Mouse (Mus musculus) limb, embryonic 15.5 days (tissue): Measurements from ENCODE around the gene Fstl4. TPM values are rescaled to one million over a fixed set of nuclear protein-coding genes. Genes with fewer than 3 reads are reported as not detected.
A peak's percentile ranks its signal among the peaks of the same experiment; 100 is the strongest.

Source experiments
- ATAC-seq: fragments of 200-750 bp; cut with Nextera tagmentation; 2 replicates; pipeline ENCODE4 v1.8.0; 2017; ENCODE audit warnings: low read depth, moderate TSS enrichment; ENCODE audit not compliant: insufficient number of reproducible peaks, low FRiP score, low TSS enrichment
- H3K27ac ChIP-seq: fragments of 300-500 bp; sonication (generic); 2 replicates; pipeline ENCODE4 v1.5.1; 2015; ENCODE audit warnings: moderate library complexity, mild to moderate bottlenecking, inconsistent platforms
- H3K27me3 ChIP-seq: fragments of 300-500 bp; sonication (generic); 2 replicates; pipeline ENCODE4 v1.6.1; 2015; ENCODE audit warnings: inconsistent platforms
- H3K36me3 ChIP-seq: fragments of 300-500 bp; sonication (generic); 2 replicates; pipeline ENCODE4 v1.6.1; 2015; ENCODE audit warnings: inconsistent platforms
- H3K4me1 ChIP-seq: fragments of 300-500 bp; sonication (generic); 2 replicates; pipeline ENCODE4 v1.6.1; 2015; ENCODE audit warnings: inconsistent platforms
- H3K4me2 ChIP-seq: fragments of 300-500 bp; sonication (generic); 2 replicates; pipeline ENCODE4 v1.6.1; 2015; ENCODE audit warnings: mild to moderate bottlenecking, inconsistent platforms
- H3K4me3 ChIP-seq: fragments of 300-500 bp; sonication (generic); 2 replicates; pipeline ENCODE4 v1.5.1; 2015; ENCODE audit warnings: mild to moderate bottlenecking, inconsistent platforms
- H3K9ac ChIP-seq: fragments of 300-500 bp; sonication (generic); 2 replicates; pipeline ENCODE4 v1.6.1; 2015; ENCODE audit warnings: inconsistent platforms
- H3K9me3 ChIP-seq: fragments of 300-500 bp; sonication (generic); 2 replicates; pipeline ENCODE4 v1.6.1; 2016; ENCODE audit warnings: inconsistent platforms
- WGBS: fragments of 180-500 bp; shearing (Covaris S2); methylation state at CpG from one replicate; pipeline ENCODE4 v1.1.7; 2015; 5-methylcytosine and 5-hydroxymethylcytosine counted together
- polyA plus RNA-seq: library from polyadenylated mRNA; unstranded; fragments of >200 nt; fragmentation: Nextera tagmentation; extraction: Ambion mirVana; gene quantifications from 2 replicates; pipeline ENCODE4 v1.2.1, GENCODE M21; 2015

The Fstl4 gene
- polyA plus RNA-seq, 1 experiment from 2014 or later: 2.6 TPM

GRCm38 (mm10) chr11:52919231-52919960, 155.0 kb downstream of the Fstl4 start:
- WGBS: 15% methylated on average over 15 of the region's 15 CpGs
- no peak overlapping the region for H3K27ac ChIP-seq
- H3K4me3 ChIP-seq: no peak overlapping the region
- H3K9me3 ChIP-seq: no peaks in the 10 kb centered on the region
- H3K9ac ChIP-seq: no peak overlapping the region
- H3K27me3 ChIP-seq: no peaks in the 10 kb centered on the region
- no peaks in the 10 kb centered on the region for H3K36me3 ChIP-seq
- no peak overlapping the region for H3K4me2 ChIP-seq
- H3K4me1 ChIP-seq: peaks cover 6% of the 10 kb centered on the region; the same call in 1 of the 2 replicates
- no peak for ATAC-seq

GRCm38 (mm10) chr11:52924196-52924595, 159.8 kb downstream of the Fstl4 start:
- Histone ChIP-seq H3K9me3 (no peaks in the 10 kb centered on the region), H3K4me2 (no peak overlapping the region), H3K4me3 (no peak overlapping the region), H3K27ac (no peak overlapping the region), H3K9ac (no peak overlapping the region), H3K36me3 (no peaks in the 10 kb centered on the region), H3K27me3 (no peaks in the 10 kb centered on the region), H3K4me1 (peaks cover 6% of the 10 kb centered on the region; the same call in 1 of the 2 replicates)
- WGBS: 55% methylated on average over 2 of the region's 2 CpGs
- no peak for ATAC-seq

- Histone ChIP-seq H3K4me2 (no peak overlapping the region), H3K27ac (no peak overlapping the region), H3K9me3 (no peaks in the 10 kb centered on the region), H3K4me1 (no peaks in the 10 kb centered on the region), H3K9ac (no peak overlapping the region), H3K27me3 (no peaks in the 10 kb centered on the region), H3K36me3 (no peaks in the 10 kb centered on the region), H3K4me3 (no peak overlapping the region)
- 83% methylated on average over 4 of the region's 4 CpGs for WGBS
- no peak for ATAC-seq
Measured at GRCm38 (mm10) chr11:52928321-52928720, 163.9 kb downstream of the Fstl4 start.

GRCm38 (mm10) chr11:52939336-52940070, 175.1 kb downstream of the Fstl4 start:
- no peak for ATAC-seq
- Histone ChIP-seq H3K4me3 (no peak overlapping the region), H3K9me3 (no peaks in the 10 kb centered on the region), H3K27me3 (no peaks in the 10 kb centered on the region), H3K4me1 (no peaks in the 10 kb centered on the region), H3K27ac (no peak overlapping the region), H3K9ac (no peak overlapping the region), H3K36me3 (no peaks in the 10 kb centered on the region), H3K4me2 (no peak overlapping the region)
- WGBS: 52% methylated on average over 12 of the region's 12 CpGs

- 59% methylated on average over 6 of the region's 6 CpGs for WGBS
- no peak for ATAC-seq
Measured at GRCm38 (mm10) chr11:52942967-52943366, 178.5 kb downstream of the Fstl4 start.

GRCm38 (mm10) chr11:52954995-52955394, 190.6 kb downstream of the Fstl4 start:
- Histone ChIP-seq H3K4me3 (no peak overlapping the region), H3K4me1 (no peaks in the 10 kb centered on the region), H3K4me2 (no peak overlapping the region), H3K9ac (no peak overlapping the region), H3K27me3 (no peaks in the 10 kb centered on the region), H3K9me3 (no peaks in the 10 kb centered on the region), H3K36me3 (no peaks in the 10 kb centered on the region), H3K27ac (no peak overlapping the region)
- ATAC-seq: no peak
- WGBS: 91% methylated on average over 3 of the region's 3 CpGs

More at GRCm38 (mm10) chr11:52942967-52943366, 178.5 kb downstream of the Fstl4 start:
- Histone ChIP-seq H3K4me1 (no peaks in the 10 kb centered on the region), H3K27ac (no peak overlapping the region), H3K36me3 (no peaks in the 10 kb centered on the region), H3K9me3 (no peaks in the 10 kb centered on the region), H3K4me2 (no peak overlapping the region), H3K9ac (no peak overlapping the region), H3K4me3 (no peak overlapping the region), H3K27me3 (no peaks in the 10 kb centered on the region)

- Histone ChIP-seq H3K4me2 (peak overlapping the region; percentile 3; the same call in 1 of the 2 replicates), H3K4me1 (0 out of 2 replicates have a peak, but pooled peaks cover 3% of the 10 kb centered on the region), H3K36me3 (no peaks in the 10 kb centered on the region), H3K9ac (no peak overlapping the region), H3K27me3 (no peaks in the 10 kb centered on the region), H3K4me3 (no peak overlapping the region), H3K27ac (no peak overlapping the region), H3K9me3 (no peaks in the 10 kb centered on the region)
- WGBS: 52% methylated on average over 9 of the region's 9 CpGs
- ATAC-seq: no peak
Measured at GRCm38 (mm10) chr11:52968809-52969208, 204.4 kb downstream of the Fstl4 start.

- Histone ChIP-seq H3K27ac (no peak overlapping the region), H3K4me1 (0 out of 2 replicates have a peak, but pooled peaks cover 3% of the 10 kb centered on the region), H3K36me3 (no peaks in the 10 kb centered on the region), H3K4me2 (no peak overlapping the region), H3K4me3 (no peak overlapping the region), H3K9ac (no peak overlapping the region), H3K27me3 (no peaks in the 10 kb centered on the region), H3K9me3 (no peaks in the 10 kb centered on the region)
- WGBS: 77% methylated on average over 6 of the region's 6 CpGs
- no peak for ATAC-seq
Measured at GRCm38 (mm10) chr11:52970396-52970795, 206.0 kb downstream of the Fstl4 start.

GRCm38 (mm10) chr11:52986986-52987385, 222.6 kb downstream of the Fstl4 start:
- H3K4me2 ChIP-seq: no peak overlapping the region
- H3K4me3 ChIP-seq: no peak overlapping the region
- H3K9me3 ChIP-seq: no peaks in the 10 kb centered on the region
- H3K4me1 ChIP-seq: no peaks in the 10 kb centered on the region
- no peak overlapping the region for H3K9ac ChIP-seq
- H3K27ac ChIP-seq: no peak overlapping the region
- ATAC-seq: no peak
- 73% methylated on average over 8 of the region's 8 CpGs for WGBS
- H3K36me3 ChIP-seq: no peaks in the 10 kb centered on the region
- H3K27me3 ChIP-seq: no peaks in the 10 kb centered on the region

- no peak overlapping the region for H3K9ac ChIP-seq
- no peaks in the 10 kb centered on the region for H3K36me3 ChIP-seq
- H3K27ac ChIP-seq: no peak overlapping the region
- H3K4me3 ChIP-seq: no peak overlapping the region
- H3K4me1 ChIP-seq: no peaks in the 10 kb centered on the region
- ATAC-seq: no peak
- no peaks in the 10 kb centered on the region for H3K9me3 ChIP-seq
- no peaks in the 10 kb centered on the region for H3K27me3 ChIP-seq
- H3K4me2 ChIP-seq: no peak overlapping the region
- WGBS: 89% methylated on average over 5 of the region's 5 CpGs
Measured at GRCm38 (mm10) chr11:52994688-52995087, 230.3 kb downstream of the Fstl4 start.

GRCm38 (mm10) chr11:52996434-52997093, 232.1 kb downstream of the Fstl4 start:
- no peak overlapping the region for H3K27ac ChIP-seq
- ATAC-seq: no peak
- no peak overlapping the region for H3K4me3 ChIP-seq
- H3K27me3 ChIP-seq: no peaks in the 10 kb centered on the region
- no peaks in the 10 kb centered on the region for H3K36me3 ChIP-seq
- no peaks in the 10 kb centered on the region for H3K9me3 ChIP-seq
- 57% methylated on average over 16 of the region's 16 CpGs for WGBS
- H3K4me2 ChIP-seq: no peak overlapping the region
- H3K4me1 ChIP-seq: no peaks in the 10 kb centered on the region
- H3K9ac ChIP-seq: no peak overlapping the region

- H3K27ac ChIP-seq: no peak overlapping the region
- no peaks in the 10 kb centered on the region for H3K36me3 ChIP-seq
- no peak for ATAC-seq
- WGBS: 23% methylated on average over 4 of the region's 4 CpGs
- no peaks in the 10 kb centered on the region for H3K4me1 ChIP-seq
- no peak overlapping the region for H3K9ac ChIP-seq
- no peak overlapping the region for H3K4me3 ChIP-seq
- no peaks in the 10 kb centered on the region for H3K27me3 ChIP-seq
- H3K9me3 ChIP-seq: no peaks in the 10 kb centered on the region
- no peak overlapping the region for H3K4me2 ChIP-seq
Measured at GRCm38 (mm10) chr11:52997421-52997820, 233.0 kb downstream of the Fstl4 start.
